Mouse (Mus musculus) cerebellum, adult (tissue): ENCODE results near the gene Nr1d1.
A peak's percentile ranks its signal among the peaks of the same experiment; 100 is the strongest.

ENCODE experiments used
- ATAC-seq: cut with Nextera tagmentation; 2 replicates; pipeline ENCODE4 v1.9.2; 2017; ENCODE audit warnings: mild to moderate bottlenecking, moderate library complexity, mixed read lengths; ENCODE audit not compliant: insufficient number of reproducible peaks, low FRiP score, low TSS enrichment

The Nr1d1 gene

DNA sequence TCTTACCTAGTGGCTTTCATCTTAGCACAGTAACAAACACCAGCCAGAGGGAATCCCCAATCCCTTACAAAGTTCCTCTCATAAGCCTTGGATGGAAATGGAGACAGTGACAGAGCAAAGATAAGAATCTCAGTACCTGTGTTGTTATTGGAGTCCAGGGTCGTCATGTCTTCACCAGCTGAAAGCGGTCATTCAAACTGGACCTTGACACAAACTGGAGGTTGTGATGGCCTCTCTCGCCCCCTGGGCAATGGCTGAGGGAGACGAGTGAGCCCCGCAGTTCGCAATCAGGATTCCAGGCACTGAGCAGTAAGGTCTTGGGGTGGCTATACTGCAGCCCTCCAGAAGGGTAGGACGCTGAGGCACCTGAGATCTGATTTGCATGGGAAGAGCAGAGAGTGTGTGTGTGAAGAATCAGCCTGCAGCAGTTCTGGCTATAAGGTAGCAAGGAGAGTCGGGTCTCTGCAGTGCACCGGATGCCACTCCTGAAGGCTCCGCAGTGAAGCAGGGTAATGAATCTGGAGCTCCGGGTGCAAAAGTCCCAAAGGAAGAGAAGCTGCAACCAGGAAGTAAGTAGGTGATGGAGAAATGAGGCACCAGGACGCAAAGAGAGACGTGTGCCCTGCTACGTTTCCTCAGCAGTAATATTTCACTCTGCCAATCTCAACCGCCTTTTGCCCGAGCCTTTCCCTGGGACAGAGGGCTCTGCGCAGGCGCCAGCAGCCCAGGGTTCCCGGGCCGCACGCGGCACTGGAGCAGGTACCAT, at the start of gene Nr1d1:
Nr1d1 (minus strand) TSS at position 752 of the 766 bp plus-strand sequence.
- peak; percentile 5; the same call in 1 of the 2 replicates for ATAC-seq

- ATAC-seq = no peak
Observed at GRCm38 (mm10) chr11:98820968-98821367, 45.8 kb upstream of the Nr1d1 start.

DNA sequence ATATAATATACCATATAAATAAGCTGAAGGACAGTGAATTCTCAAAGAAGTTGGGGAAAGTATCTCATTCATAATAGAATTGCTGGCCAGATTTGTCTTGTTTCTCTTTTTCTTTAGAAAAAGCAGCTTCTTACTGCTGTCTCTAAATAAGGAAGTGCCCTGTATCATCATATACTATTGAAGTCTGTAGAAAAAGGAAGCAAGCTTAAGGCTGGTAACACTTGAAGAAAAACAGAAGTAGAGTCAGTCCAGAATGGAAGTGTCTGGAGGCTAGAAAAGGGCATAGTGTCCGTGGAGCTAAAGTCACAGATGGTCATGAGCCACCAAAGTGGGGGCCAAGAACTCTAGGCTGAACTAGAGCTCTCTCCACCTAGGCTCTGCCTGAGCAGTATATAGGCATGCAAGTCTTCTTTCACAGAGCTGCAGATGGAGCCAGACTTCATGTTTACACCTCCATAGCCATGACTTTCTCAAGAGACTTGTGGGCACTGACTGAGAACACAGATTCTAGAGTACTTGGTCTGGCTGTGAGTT, 41.6 kb upstream of the Nr1d1 start:
- no peak for ATAC-seq

GRCm38 (mm10) chr11:98810686-98811085, 35.6 kb upstream of the Nr1d1 start:
- no peak for ATAC-seq

- peak; percentile 94 for ATAC-seq
Observed at GRCm38 (mm10) chr11:98809457-98810290, 34.5 kb upstream of the Nr1d1 start.

DNA sequence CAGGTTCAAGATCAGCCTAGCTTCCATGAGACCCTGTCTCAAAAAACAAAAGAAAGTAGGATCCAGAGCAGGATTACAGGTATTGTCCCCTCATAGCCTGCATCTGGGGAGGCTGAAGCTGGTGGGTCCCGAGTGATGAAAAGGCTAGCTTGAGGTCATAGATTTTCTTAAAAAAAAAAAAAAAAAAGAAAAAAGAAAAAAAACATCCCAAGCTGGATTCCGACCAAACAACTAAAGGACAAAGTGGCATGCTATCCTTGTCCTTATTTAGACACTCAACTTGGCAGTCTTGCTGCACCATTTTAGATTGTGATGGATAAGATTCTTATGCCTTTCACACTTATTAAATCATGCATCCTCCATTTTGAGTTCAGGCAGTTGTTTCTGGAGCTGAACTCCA, 33.3 kb upstream of the Nr1d1 start:
- no peak for ATAC-seq

DNA sequence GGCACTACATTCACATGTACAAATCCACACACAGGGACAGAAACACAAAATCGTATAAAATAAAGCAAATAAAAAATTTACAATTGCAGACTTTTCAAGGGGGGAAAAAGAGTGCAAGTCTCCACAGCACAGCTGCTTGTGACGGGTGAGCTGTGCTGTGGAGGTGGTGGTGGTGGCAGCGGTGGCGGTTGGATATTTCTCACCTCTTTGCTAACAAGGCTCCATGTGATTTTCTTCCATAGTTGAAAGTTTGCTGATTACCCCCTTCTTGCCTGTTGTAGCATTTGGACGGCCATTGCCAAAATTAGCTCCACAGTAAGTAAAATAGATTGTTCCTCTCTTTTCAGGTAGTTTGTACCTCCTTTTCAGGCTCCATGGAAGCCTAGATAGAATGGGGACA, 29.5 kb upstream of the Nr1d1 start, which contains the start of gene Casc3:
Casc3 (plus strand) TSS at position 301 of the 400 bp plus-strand sequence.
- no peak for ATAC-seq

DNA sequence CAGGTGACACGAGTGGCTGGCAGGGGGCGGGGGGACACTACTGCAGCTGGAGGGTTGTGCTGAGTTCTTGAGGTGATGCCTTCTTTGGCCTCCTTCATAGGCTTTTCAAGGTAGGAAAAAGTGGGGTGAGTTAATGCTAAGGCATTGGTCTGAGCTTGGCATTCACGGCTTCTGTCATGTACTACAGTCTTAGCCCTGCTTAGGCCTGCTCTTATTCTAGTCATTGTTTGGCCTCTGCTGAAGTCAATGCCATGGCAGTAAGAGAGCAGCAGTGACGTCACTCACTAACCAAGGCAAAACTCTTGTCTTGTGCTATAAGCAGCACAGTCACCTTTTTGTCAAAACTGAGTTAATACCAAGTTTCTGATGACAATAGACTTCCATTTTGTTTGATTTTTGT, 22.8 kb upstream of the Nr1d1 start:
- ATAC-seq = no peak

DNA sequence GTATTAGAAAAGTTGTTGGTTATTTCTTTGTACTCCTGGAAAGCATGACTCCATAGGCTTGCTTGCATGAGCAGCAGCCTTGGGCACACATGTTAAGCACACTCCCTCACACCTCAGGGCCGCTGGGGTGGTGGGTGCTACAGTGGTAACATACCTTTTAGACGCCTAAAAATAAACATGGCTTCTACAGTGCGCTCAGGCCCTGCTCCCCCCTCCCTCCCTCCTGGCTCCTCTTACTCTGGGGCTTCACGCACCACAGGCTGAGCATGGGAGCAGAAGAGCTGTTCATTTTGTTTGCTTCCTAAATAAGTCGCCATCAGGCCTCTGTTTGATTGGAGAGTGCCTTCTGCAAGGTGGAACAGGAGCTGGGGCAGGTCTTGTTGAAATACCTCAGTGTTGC, 22.2 kb upstream of the Nr1d1 start:
- ATAC-seq = no peak

GRCm38 (mm10) chr11:98796515-98797216, 21.5 kb upstream of the Nr1d1 start:
- ATAC-seq = peak; percentile 50; the same call in 1 of the 2 replicates

DNA sequence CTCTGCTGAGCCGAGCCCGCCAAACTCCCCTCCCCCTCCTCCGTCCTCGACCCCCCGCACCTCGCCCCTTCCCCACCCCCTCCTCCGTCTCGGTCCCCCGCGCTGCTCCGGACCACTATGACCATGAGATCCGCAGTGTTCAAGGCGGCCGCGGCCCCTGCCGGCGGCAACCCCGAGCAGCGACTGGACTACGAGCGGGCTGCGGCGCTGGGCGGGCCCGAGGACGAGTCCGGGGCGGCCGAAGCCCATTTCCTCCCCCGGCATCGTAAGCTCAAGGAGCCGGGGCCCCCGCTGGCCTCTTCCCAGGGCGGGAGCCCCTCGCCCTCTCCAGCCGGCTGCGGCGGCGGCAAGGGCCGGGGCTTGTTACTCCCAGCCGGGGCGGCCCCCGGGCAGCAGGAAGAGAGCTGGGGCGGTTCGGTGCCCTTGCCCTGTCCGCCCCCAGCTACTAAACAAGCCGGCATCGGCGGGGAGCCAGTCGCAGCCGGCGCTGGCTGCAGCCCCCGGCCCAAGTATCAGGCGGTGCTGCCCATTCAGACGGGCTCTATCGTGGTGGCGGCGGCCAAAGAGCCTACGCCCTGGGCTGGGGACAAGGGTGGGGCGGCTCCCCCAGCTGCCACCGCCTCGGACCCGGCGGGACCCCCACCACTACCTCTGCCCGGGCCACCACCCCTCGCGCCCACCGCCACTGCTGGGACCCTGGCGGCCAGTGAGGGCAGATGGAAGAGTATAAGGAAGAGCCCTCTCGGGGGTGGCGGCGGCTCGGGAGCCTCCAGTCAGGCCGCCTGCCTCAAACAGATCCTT, 20.8 kb upstream of the Nr1d1 start:
- ATAC-seq = 0 out of 2 replicates have a peak, but pooled peaks have one; percentile 33

- ATAC-seq = no peak; the same call in 1 of the 2 replicates
Observed at GRCm38 (mm10) chr11:98795015-98795713, 20.0 kb upstream of the Nr1d1 start, which contains the start of gene Msl1. TSS of gene Msl1 (plus strand) at chr11:98795516.

GRCm38 (mm10) chr11:98794469-98795014, 19.4 kb upstream of the Nr1d1 start:
- ATAC-seq = peak; percentile 57; the same call in 1 of the 2 replicates

DNA sequence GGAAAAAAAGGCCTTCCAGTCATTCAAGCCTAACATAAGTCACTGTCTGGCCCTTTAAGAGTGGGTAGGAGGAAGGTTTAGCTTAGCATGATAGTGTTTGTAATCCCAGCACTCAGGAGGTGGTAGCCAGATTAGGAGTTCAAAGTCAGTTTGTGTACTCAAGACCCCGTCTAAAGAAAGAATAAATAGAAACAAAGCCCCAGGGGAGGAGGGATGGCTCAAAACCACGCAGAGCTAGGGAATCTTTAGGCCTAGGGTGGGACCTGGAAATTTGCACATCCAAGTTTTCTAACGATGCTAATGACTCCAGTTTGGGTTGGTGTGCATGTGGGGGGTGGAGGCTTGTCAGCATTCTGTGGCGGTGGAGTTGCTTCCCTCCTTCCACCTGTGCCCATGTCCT, 16.9 kb upstream of the Nr1d1 start:
- ATAC-seq = no peak

DNA sequence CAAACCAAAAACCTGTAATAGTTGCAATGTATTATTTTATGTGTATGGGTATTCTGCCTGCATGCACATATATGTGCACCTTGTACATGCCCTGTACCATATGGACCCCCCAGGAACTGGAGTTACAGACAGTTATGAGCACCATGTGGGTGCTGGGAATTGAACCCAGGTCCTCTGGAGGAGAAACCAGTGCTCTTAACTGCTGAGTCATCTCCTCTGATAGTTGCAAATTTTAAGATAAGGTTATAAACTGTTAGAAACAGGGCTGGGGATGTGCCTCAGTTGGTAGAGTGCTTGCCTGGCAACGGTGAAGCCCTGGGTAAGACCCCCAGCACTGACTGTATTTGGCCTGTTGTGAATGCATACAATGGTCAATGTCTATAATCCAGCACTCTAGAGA, 16.3 kb upstream of the Nr1d1 start:
- ATAC-seq = no peak

DNA sequence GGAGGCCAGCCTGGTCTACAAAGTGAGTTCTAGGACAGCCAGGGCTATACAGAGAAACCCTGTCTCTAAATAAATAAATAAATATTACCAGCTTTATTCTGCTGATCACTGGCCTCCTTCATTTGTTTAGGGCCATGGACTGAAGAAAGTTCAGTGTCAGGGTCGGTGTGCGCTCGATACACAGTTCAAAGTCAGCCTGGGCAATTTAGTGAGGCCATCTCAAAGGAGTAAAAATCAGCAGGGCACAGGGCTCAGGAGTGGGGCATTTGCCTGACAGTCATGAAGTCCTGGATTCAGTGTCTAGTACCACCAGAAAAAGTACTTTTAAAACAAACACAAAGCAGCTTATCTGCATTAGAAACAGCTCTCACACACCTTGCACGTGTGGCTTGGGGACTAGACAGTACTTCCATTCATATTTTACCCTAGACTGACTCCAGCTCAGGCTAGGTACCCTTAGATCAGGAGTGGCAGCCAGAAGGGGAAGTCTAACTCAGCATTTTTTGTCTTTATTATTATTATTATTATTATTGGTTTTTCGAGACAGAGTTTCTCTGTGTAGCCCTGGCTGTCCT, 15.6 kb upstream of the Nr1d1 start:
- no peak for ATAC-seq

DNA sequence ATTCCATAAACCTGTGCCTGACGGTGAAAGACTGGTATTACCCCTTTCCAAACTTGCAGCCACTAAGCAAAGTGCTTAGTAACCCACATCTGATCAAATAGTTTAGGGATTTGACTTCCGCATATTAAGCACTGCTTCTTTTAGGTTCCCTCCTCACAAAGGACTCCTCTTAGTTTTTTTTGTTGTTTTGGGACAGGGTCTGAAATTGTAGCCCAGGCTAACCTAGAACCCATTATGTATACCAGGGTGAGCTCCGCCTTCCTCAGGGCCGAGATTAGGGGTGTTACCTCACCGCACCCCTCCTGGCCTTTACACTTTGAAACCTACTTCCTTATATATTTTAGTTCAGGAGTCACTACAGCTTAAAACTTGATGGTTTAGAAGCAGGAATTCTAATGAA, 14.7 kb upstream of the Nr1d1 start:
- ATAC-seq = no peak

- no peak for ATAC-seq
Observed at GRCm38 (mm10) chr11:98789219-98789807, 14.2 kb upstream of the Nr1d1 start.
